Mouse (Mus musculus): ENCODE measurements around the gene Gm28047. TPM values are rescaled to one million over a fixed set of nuclear protein-coding genes. Genes with fewer than 3 reads are reported as not detected.
"Not testable (repeated sequence)": the region's sequence is repeated elsewhere in the genome, so short reads cannot be mapped to it uniquely, and the experiment has no call there.

Gm28047 gene
- total RNA-seq, 1 experiment from 2014 or later = not detected

- ATAC-seq (ENCODE audit: extremely low read depth, insufficient number of reproducible peaks, low FRiP score, poor library complexity, severe bottlenecking) = no peak
Measured at GRCm38 (mm10) chr15:102623121-102623520, 1.7 kb downstream of the Gm28047 start.

GRCm38 (mm10) chr15:102622536-102622935 lies 2.3 kb downstream of the Gm28047 start:
- no peak for ATAC-seq (ENCODE audit: extremely low read depth, insufficient number of reproducible peaks, low FRiP score, poor library complexity, severe bottlenecking)

- ATAC-seq (ENCODE audit: extremely low read depth, insufficient number of reproducible peaks, low FRiP score, poor library complexity, severe bottlenecking) = no peak
Measured at GRCm38 (mm10) chr15:102620765-102621164, 4.1 kb downstream of the Gm28047 start.

GRCm38 (mm10) chr15:102619486-102619885 lies 5.4 kb downstream of the Gm28047 start:
- no peak for ATAC-seq (ENCODE audit: extremely low read depth, insufficient number of reproducible peaks, low FRiP score, poor library complexity, severe bottlenecking)

- ATAC-seq (ENCODE audit: extremely low read depth, insufficient number of reproducible peaks, low FRiP score, poor library complexity, severe bottlenecking) = peak; percentile 71; the same call in 1 of the 2 replicates
Measured at GRCm38 (mm10) chr15:102617654-102618053, 7.2 kb downstream of the Gm28047 start.

- no peak for ATAC-seq (ENCODE audit: extremely low read depth, insufficient number of reproducible peaks, low FRiP score, poor library complexity, severe bottlenecking)
Measured at GRCm38 (mm10) chr15:102616174-102616573, 8.7 kb downstream of the Gm28047 start.

GRCm38 (mm10) chr15:102614224-102614623 lies 10.6 kb downstream of the Gm28047 start:
- ATAC-seq (ENCODE audit: extremely low read depth, insufficient number of reproducible peaks, low FRiP score, poor library complexity, severe bottlenecking) = no peak

- no peak for ATAC-seq (ENCODE audit: extremely low read depth, insufficient number of reproducible peaks, low FRiP score, poor library complexity, severe bottlenecking)
Measured at GRCm38 (mm10) chr15:102612966-102613365, 11.9 kb downstream of the Gm28047 start.

GRCm38 (mm10) chr15:102608586-102608985 lies 16.3 kb downstream of the Gm28047 start:
- not testable (repeated sequence) for ATAC-seq (ENCODE audit: extremely low read depth, insufficient number of reproducible peaks, low FRiP score, poor library complexity, severe bottlenecking)

- no peak for ATAC-seq (ENCODE audit: extremely low read depth, insufficient number of reproducible peaks, low FRiP score, poor library complexity, severe bottlenecking)
Measured at GRCm38 (mm10) chr15:102593996-102594656, 30.7 kb downstream of the Gm28047 start.

GRCm38 (mm10) chr15:102592674-102593073 lies 32.2 kb downstream of the Gm28047 start:
- ATAC-seq (ENCODE audit: extremely low read depth, insufficient number of reproducible peaks, low FRiP score, poor library complexity, severe bottlenecking) = no peak

- ATAC-seq (ENCODE audit: extremely low read depth, insufficient number of reproducible peaks, low FRiP score, poor library complexity, severe bottlenecking) = no peak
Measured at GRCm38 (mm10) chr15:102590567-102590966, 34.3 kb downstream of the Gm28047 start.

GRCm38 (mm10) chr15:102589826-102590225 lies 35.0 kb downstream of the Gm28047 start:
- ATAC-seq (ENCODE audit: extremely low read depth, insufficient number of reproducible peaks, low FRiP score, poor library complexity, severe bottlenecking) = no peak

- ATAC-seq (ENCODE audit: extremely low read depth, insufficient number of reproducible peaks, low FRiP score, poor library complexity, severe bottlenecking) = no peak
Measured at GRCm38 (mm10) chr15:102585501-102585900, 39.4 kb downstream of the Gm28047 start.

GRCm38 (mm10) chr15:102583708-102584383 lies 41.0 kb downstream of the Gm28047 start:
- no peak for ATAC-seq (ENCODE audit: extremely low read depth, insufficient number of reproducible peaks, low FRiP score, poor library complexity, severe bottlenecking)

- ATAC-seq (ENCODE audit: extremely low read depth, insufficient number of reproducible peaks, low FRiP score, poor library complexity, severe bottlenecking) = no peak
Measured at GRCm38 (mm10) chr15:102581205-102581604, 43.7 kb downstream of the Gm28047 start.

GRCm38 (mm10) chr15:102578351-102578750 lies 46.5 kb downstream of the Gm28047 start:
- ATAC-seq (ENCODE audit: extremely low read depth, insufficient number of reproducible peaks, low FRiP score, poor library complexity, severe bottlenecking) = no peak

GRCm38 (mm10) chr15:102576972-102577371 lies 47.9 kb downstream of the Gm28047 start:
- no peak for ATAC-seq (ENCODE audit: extremely low read depth, insufficient number of reproducible peaks, low FRiP score, poor library complexity, severe bottlenecking)

- ATAC-seq (ENCODE audit: extremely low read depth, insufficient number of reproducible peaks, low FRiP score, poor library complexity, severe bottlenecking) = no peak
Measured at GRCm38 (mm10) chr15:102572081-102572480, 52.8 kb downstream of the Gm28047 start.

- no peak for ATAC-seq (ENCODE audit: extremely low read depth, insufficient number of reproducible peaks, low FRiP score, poor library complexity, severe bottlenecking)
Measured at GRCm38 (mm10) chr15:102567849-102568248, 57.0 kb downstream of the Gm28047 start.
